Mouse (Mus musculus) midbrain, postnatal 0 days (tissue): ENCODE measurements around the gene Tmem259. TPM values are rescaled to one million over a fixed set of nuclear protein-coding genes. Genes with fewer than 3 reads are reported as not detected.
A peak's percentile ranks its signal among the peaks of the same experiment; 100 is the strongest.

Experiments used
- ATAC-seq: fragments of 200-750 bp; cut with Nextera tagmentation; 2 replicates; pipeline ENCODE4 v1.8.0; 2017; ENCODE audit warnings: moderate number of reproducible peaks, mild to moderate bottlenecking, moderate TSS enrichment, moderate library complexity; ENCODE audit not compliant: low FRiP score
- DNase-seq: peaks from one replicate; pipeline ENCODE4 v3.0.0-alpha.2; 2015; ENCODE audit warnings: low spot score
- H3K27ac ChIP-seq: fragments of 300-500 bp; sonication (generic); 2 replicates; pipeline ENCODE4 v1.5.1; 2014; ENCODE audit warnings: low read depth, mild to moderate bottlenecking, low read length, mixed read lengths
- H3K27me3 ChIP-seq: fragments of 300-500 bp; sonication (generic); 2 replicates; pipeline ENCODE4 v1.6.1; 2014; ENCODE audit warnings: low read length, control low read depth, mixed read lengths; ENCODE audit not compliant: insufficient read depth
- H3K36me3 ChIP-seq: fragments of 300-500 bp; sonication (generic); 2 replicates; pipeline ENCODE4 v1.6.1; 2014; ENCODE audit warnings: low read length, control low read depth, mixed read lengths; ENCODE audit not compliant: insufficient read depth
- H3K4me1 ChIP-seq: fragments of 300-500 bp; sonication (generic); 2 replicates; pipeline ENCODE4 v1.6.1; 2014; ENCODE audit warnings: mild to moderate bottlenecking, control low read depth, antibody characterized with exemption, low read length, mixed read lengths; ENCODE audit not compliant: insufficient read depth
- H3K4me2 ChIP-seq: fragments of 300-500 bp; sonication (generic); 2 replicates; pipeline ENCODE4 v1.6.1; 2014; ENCODE audit warnings: low read depth, mild to moderate bottlenecking, low read length, mixed read lengths; ENCODE audit not compliant: poor library complexity, severe bottlenecking
- H3K4me3 ChIP-seq: fragments of 300-500 bp; sonication (generic); 2 replicates; pipeline ENCODE4 v1.5.1; 2014; ENCODE audit warnings: low read depth, mild to moderate bottlenecking, low read length, moderate library complexity
- H3K9ac ChIP-seq: fragments of 300-500 bp; sonication (generic); replicated peaks from 2 replicates; pipeline ENCODE4 v1.6.1; 2014; ENCODE audit warnings: mild to moderate bottlenecking, low read length, moderate library complexity, mixed read lengths; ENCODE audit not compliant: poor library complexity, severe bottlenecking
- H3K9me3 ChIP-seq: fragments of 300-500 bp; sonication (generic); 2 replicates; pipeline ENCODE4 v1.6.1; 2016; ENCODE audit warnings: low read length, control low read depth
- CTCF ChIP-seq: IDR thresholded peaks from 2 replicates; pipeline ENCODE4 v1.5.1; 2016; ENCODE audit warnings: antibody characterized with exemption, mild to moderate bottlenecking
- WGBS: fragments of 180-500 bp; shearing (Covaris S2); extraction: QIAGEN DNeasy Blood & Tissue Kit; methylation state at CpG from one replicate; pipeline ENCODE4 v1.1.7; 2014; 5-methylcytosine and 5-hydroxymethylcytosine counted together
- polyA plus RNA-seq: library from polyadenylated mRNA; unstranded; fragments of >200 nt; fragmentation: Nextera tagmentation; extraction: Ambion mirVana; gene quantifications from 2 replicates; pipeline ENCODE4 v1.2.1, GENCODE M21; 2015
- total RNA-seq: library from RNA; depleted of rRNA; stranded (reverse); fragments of >200 nt; gene quantifications from 2 replicates; pipeline ENCODE4 v1.2.3, GENCODE M21; 2014

Tmem259 gene
- total and polyA plus RNA-seq, 2 experiments from 2014 or later = 29.3 to 172 TPM

GRCm38 (mm10) chr10:79976722-79977107, 7.4 kb downstream of the Tmem259 start:
- Histone ChIP-seq H3K4me2 (no peak overlapping the region), H3K9ac (no peak overlapping the region), H3K27ac (no peak overlapping the region), H3K9me3 (no peaks in the 10 kb centered on the region), H3K27me3 (peaks cover 4% of the 10 kb centered on the region), H3K36me3 (peaks cover 42% of the 10 kb centered on the region), H3K4me3 (no peak overlapping the region), H3K4me1 (0 out of 2 replicates have a peak, but pooled peaks cover 2% of the 10 kb centered on the region)
- no peak for TF ChIP-seq CTCF
- no peak for DNase-seq
- ATAC-seq = no peak
- 78% methylated on average over 26 of the region's 36 CpGs for WGBS

DNA sequence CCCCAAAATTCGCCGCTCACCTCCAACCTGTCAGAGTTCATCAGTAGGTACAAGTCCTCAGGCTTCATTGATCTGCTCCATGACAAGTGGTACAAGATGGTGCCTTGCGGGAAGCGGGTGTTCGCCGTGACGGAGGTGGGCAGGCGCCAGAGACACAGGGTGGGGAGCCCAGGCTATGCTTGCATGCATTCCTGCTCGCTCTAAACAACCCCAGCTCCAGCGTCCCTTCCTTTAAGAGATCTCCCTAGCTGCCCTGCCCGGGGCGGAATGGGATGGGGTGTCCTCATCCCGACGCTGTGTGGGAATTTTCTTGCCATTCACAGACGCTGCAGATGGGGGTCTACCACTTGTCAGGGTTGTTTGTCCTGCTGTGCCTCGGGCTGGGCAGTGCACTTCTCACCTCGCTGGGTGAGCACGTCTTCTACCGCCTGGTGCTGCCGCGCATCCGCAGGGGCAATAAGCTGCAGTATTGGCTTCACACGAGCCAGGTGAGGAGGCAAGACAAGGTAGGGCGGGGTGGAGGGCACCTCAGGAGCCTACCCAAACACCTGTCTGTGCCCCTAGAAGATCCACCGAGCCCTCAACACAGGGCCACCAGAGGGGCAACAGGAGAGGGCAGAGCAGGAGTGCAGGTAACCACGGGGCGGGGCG, 7.9 kb downstream of the Tmem259 start:
- DNase-seq = no peak
- peaks cover 9% of the 10 kb centered on the region for H3K27me3 ChIP-seq
- 83% methylated on average over 28 of the region's 28 CpGs for WGBS
- no peak overlapping the region for H3K4me3 ChIP-seq
- H3K9ac ChIP-seq = no peak overlapping the region
- TF ChIP-seq CTCF = no peak
- no peak overlapping the region for H3K27ac ChIP-seq
- H3K36me3 ChIP-seq = peaks cover 42% of the 10 kb centered on the region
- H3K9me3 ChIP-seq = no peaks in the 10 kb centered on the region
- no peak overlapping the region for H3K4me2 ChIP-seq
- no peak for ATAC-seq
- no peaks in the 10 kb centered on the region for H3K4me1 ChIP-seq

- 84% methylated on average over 8 of the region's 8 CpGs for WGBS
- H3K36me3 ChIP-seq = peaks cover 42% of the 10 kb centered on the region
- no peak for ATAC-seq
Observed at GRCm38 (mm10) chr10:79974668-79975067, 9.5 kb downstream of the Tmem259 start.

GRCm38 (mm10) chr10:79974087-79974486, 10.0 kb downstream of the Tmem259 start:
- Histone ChIP-seq H3K4me3 (no peak overlapping the region), H3K9me3 (no peaks in the 10 kb centered on the region), H3K9ac (no peak overlapping the region), H3K4me2 (no peak overlapping the region), H3K27me3 (peaks cover 16% of the 10 kb centered on the region), H3K27ac (no peak overlapping the region), H3K36me3 (peaks cover 37% of the 10 kb centered on the region), H3K4me1 (no peaks in the 10 kb centered on the region)
- TF ChIP-seq CTCF = no peak
- no peak for DNase-seq
- 90% methylated on average over 21 of the region's 21 CpGs for WGBS
- ATAC-seq = no peak

More at GRCm38 (mm10) chr10:79974668-79975067, 9.5 kb downstream of the Tmem259 start:
- Histone ChIP-seq H3K27me3 (peaks cover 16% of the 10 kb centered on the region), H3K4me2 (no peak overlapping the region), H3K9me3 (no peaks in the 10 kb centered on the region), H3K4me1 (no peaks in the 10 kb centered on the region), H3K4me3 (no peak overlapping the region), H3K9ac (no peak overlapping the region), H3K27ac (no peak overlapping the region)
- no peak for TF ChIP-seq CTCF
- DNase-seq = no peak

DNA sequence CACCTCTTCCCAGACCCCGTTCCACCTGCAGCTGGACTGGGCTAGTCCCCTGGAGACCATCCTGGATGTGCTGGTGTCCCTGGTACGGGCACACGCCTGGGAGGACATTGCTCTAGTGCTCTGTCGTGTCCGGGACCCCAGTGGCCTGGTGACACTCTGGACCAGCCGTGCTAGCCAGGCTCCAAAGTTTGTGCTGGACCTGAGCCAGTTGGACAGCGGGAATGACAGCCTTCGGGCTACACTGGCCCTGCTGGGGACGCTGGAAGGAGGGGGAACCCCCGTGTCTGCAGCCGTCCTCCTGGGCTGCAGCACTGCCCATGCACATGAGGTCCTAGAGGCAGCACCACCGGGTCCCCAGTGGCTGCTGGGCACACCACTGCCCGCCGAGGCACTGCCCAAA, 11.3 kb downstream of the Tmem259 start:
- H3K27me3 ChIP-seq = peaks cover 16% of the 10 kb centered on the region
- peaks cover 33% of the 10 kb centered on the region for H3K36me3 ChIP-seq
- H3K27ac ChIP-seq = no peak overlapping the region
- no peak for DNase-seq
- ATAC-seq = no peak
- 60% methylated on average over 14 of the region's 14 CpGs for WGBS
- no peaks in the 10 kb centered on the region for H3K4me1 ChIP-seq
- H3K9ac ChIP-seq = no peak overlapping the region
- no peaks in the 10 kb centered on the region for H3K9me3 ChIP-seq
- no peak overlapping the region for H3K4me2 ChIP-seq
- H3K4me3 ChIP-seq = no peak overlapping the region
- no peak for TF ChIP-seq CTCF

- WGBS = 3% methylated on average over 20 of the region's 21 CpGs
- ATAC-seq = no peak
- no peaks in the 10 kb centered on the region for H3K4me1 ChIP-seq
Observed at GRCm38 (mm10) chr10:79971183-79971497, 13.0 kb downstream of the Tmem259 start.

More at GRCm38 (mm10) chr10:79971183-79971497, 13.0 kb downstream of the Tmem259 start:
- Histone ChIP-seq H3K9me3 (no peaks in the 10 kb centered on the region), H3K9ac (peak overlapping the region; percentile 51), H3K27me3 (peaks cover 16% of the 10 kb centered on the region), H3K36me3 (peaks cover 33% of the 10 kb centered on the region), H3K27ac (no peak overlapping the region), H3K4me3 (peak overlapping the region; percentile 38), H3K4me2 (peak overlapping the region; percentile 65)
- no peak for TF ChIP-seq CTCF
- no peak for DNase-seq
